Mouse (Mus musculus): ENCODE data around the gene Atf1.

The Atf1 gene

GRCm38 (mm10) chr15:100215092-100215491, 12.5 kb upstream of the Atf1 start:
- no peak for DNase-seq (ENCODE audit: low spot score)

DNA sequence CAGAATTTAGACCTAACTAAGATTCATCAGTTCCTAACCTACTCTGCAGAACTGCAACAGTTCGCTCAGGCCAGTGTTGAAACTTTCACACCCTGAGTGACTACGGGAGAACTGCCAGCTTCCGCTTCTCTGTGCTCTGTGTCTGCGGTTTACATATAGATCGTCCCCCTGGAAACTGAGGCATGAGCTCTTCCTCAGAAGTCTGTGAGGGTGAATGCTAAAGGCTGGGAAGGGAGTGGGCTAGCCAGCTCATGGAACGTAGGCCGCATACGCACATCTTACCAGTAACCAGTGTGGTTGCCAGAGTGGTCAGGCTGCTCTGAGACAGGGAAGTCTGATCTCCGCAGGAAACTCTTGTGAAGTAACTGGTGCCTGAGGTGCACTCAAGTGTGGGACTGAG, 11.4 kb upstream of the Atf1 start:
- peak; percentile 24 for DNase-seq (ENCODE audit: low spot score)

DNA sequence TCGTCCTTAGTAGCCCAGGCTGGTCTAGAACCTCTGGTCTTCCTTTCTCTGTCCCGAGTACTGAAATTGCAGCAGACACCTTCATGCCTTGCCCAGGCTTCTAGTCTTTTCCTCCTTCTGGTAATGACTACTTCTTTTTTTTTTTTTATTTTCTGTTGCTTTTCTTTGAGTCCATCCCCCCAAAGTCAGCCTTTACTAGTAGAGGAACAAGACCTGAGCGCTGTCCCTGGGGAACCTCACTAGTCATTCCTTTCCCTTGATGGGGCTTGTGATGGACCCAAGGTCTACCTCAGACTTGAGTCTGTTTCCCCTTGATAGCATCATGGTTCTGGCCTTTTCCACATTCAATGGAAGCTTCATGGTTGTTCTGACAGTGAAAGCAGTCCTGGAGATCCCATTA, 9.6 kb upstream of the Atf1 start:
- DNase-seq (ENCODE audit: low spot score): no peak

GRCm38 (mm10) chr15:100219396-100219795, 8.2 kb upstream of the Atf1 start:
- DNase-seq (ENCODE audit: low spot score): peak; percentile 31

- peak; percentile 45 for DNase-seq (ENCODE audit: low spot score)
Measured at GRCm38 (mm10) chr15:100220916-100221315, 6.7 kb upstream of the Atf1 start.

DNA sequence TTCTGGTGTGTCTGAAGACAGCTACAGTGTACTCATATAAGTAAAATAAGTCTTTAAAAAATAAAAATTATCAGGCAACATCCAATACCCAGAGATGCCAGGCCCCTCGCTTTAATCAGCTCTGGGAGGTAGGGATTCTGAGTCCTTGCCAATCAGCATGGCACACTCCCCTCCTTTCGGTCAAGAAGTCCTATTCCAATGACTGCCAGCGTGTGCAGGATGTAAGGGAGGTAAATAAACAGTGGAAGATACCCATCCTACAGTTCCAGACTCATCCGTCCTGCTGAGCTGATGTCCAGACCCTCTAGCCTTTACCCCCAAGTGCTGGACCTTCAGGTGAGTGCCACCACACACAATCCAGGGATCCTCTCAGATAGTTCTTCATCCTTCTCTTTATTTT, 2.2 kb upstream of the Atf1 start:
- DNase-seq (ENCODE audit: low spot score): no peak

DNA sequence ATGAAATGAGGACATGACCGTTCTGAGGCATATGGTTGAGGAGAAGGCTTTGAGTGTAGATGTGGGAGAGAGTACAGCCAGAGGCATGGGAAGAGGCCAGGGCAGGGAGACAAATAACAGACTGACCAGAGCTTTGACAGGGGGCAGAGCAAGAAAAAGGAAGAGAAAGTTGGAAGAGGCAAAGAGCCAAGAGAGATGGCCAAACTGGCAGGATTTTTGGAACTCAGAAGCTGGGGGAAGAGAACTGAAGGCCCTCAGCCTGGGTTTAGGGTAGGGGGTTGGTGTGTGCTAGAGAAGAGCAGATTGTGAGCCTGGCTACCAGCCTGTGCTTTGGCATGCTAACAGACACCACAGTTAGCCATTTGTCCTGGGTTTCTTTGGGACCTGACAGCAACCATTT, 1.7 kb upstream of the Atf1 start:
- no peak for DNase-seq (ENCODE audit: low spot score)

DNA sequence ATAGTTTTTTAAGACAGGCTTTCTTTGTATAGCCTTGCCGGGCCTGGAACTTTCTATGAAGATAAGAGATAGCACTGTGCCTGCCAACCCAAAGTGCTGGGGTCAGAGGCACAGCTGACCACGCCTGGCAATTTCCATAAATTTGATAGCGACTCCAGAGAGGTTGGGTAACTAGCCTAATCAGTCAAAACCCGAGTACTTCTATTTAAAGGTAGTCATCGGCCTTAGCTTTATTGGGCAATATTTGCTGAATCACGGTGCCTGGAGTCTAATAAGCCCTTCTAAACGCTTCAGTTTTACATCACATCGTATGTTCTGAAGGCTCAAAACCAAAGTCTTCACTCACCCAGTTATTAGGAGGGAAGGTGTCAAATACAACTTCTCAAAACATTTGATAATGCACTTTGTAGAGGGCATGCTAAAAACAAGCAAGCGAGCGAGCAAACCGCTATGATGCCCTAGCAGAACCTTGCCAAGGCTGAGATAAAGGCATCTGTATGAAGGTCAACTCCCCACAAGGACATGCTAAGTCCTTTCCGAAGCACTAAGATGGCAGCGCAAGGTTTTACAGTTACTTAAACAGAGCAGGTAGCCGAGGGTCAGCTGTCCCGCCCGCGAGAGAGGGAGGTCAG, 472 bp upstream of the Atf1 start:
- DNase-seq (ENCODE audit: low spot score): no peak

DNA sequence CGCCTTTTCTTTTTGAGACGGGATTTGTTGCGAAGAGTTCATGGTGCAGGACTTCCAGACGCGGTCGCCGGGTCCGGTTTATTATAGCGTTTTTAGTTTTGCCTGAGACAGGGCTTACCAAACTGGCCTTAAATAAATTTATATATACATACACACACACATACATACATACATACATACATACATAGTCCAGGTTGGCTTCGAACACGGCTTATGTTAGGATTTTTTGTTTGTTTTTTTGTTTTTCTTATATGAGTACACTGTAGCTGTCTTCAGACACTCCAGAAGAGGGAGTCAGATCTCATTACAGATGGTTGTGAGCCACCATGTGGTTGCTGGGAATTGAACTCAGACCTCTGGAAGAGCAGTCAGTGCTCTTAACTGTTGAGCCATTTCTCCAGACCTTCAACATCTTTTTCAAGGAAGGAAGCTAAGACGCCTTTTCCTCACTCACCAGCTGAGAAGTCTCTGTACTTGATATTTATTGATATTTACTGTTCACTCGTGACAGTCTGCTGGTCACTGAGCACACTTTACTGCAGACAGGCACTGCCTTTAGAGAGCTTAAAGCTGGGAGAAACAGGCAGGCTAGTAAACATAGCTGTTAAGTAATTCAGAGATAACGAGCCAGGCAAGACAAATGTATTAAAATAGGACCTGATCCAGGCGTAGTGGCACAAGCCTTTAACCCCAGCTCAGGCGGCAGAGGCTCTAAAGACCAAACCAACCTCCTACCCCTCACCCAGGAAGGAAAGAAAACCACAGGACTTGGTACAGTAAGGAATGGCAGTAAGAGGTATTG, 1.1 kb downstream of the Atf1 start:
- no peak for DNase-seq (ENCODE audit: low spot score)

DNA sequence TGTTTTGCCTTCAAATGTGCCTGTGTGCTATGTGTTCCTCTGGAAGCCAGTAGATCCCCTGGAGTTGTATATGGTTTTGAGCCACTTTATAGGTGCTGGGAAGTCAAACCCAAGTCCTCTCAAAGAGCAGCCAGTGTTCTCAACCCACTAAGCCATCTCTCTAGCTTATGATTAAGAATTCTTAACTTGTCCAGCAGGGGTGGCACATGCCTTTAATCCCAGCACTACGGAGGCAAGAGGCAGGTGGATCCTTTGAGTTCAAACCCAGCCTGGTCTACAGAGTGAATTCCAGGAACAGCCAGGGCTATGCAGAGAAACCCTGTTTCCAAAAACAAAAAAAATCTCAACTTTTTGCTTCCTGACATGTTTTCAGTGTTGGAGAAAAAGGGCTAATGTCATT, 3.0 kb downstream of the Atf1 start:
- no peak for DNase-seq (ENCODE audit: low spot score)

DNA sequence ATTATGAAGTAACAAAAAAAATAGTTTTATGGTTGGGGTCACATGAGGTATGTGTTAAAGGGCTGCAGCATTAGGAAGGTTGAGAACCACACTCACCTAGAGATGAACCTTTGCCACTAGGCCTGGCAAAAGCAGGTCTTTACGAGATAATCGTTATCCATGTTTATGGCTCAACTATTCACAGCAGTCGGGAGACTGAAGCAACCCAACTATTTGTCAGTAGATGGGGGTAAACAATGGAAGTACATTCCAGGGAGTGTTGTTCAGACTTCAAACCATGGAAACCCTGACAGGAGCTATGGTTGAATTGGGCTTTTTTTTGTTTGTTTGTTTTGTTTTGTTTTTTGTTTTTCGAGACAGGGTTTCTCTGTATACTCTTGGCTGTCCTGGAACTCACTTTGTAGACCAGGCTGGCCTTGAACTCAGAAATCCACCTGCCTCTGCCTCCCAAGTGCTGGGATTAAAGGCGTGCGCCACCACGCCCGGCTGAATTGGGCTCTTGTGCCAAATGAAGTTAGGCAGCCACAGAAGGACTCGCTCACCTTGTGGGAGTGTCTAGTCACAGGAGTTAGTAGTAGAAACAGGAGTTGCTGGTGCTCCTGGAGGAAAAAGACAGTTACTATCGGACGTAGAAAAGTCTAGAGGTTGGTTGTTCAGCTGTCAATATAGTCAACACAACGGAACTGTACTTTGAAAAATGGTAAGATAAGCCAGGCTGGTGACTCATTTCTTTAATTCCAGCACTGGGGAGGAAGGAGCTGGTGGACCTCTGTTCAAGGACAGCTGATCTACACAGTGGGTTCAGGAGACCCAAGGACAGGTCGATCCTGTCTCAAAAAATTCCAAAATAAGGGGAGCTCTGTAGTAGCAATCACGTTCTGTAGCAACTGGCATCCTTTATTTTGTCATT, 4.3 kb downstream of the Atf1 start:
- no peak for DNase-seq (ENCODE audit: low spot score)

GRCm38 (mm10) chr15:100235208-100235965, 7.8 kb downstream of the Atf1 start:
- no peak for DNase-seq (ENCODE audit: low spot score)

DNA sequence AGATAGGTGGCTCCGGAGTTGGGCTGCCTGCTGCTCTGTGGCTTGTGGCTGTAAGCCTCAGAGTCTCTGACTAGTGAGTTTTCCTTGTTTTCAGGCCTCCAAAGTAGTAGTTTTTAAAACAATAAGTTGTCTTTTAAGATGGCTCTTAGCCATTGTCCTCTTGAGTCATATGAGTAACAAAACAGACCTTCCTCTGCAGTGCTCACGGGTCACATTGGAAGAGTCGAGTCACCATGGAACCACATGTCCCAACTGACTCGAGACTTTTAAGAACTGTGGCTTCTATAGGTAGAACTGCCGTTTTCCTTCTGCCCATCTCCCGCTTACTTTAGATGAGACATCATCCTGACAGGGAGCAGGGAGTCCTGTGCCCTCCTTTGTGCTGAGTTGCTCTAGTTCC, 9.3 kb downstream of the Atf1 start:
- no peak for DNase-seq (ENCODE audit: low spot score)

GRCm38 (mm10) chr15:100241780-100242179, 14.2 kb downstream of the Atf1 start:
- no peak for DNase-seq (ENCODE audit: low spot score)

- DNase-seq (ENCODE audit: low spot score): no peak
Measured at GRCm38 (mm10) chr15:100245951-100246350, 18.3 kb downstream of the Atf1 start.

DNA sequence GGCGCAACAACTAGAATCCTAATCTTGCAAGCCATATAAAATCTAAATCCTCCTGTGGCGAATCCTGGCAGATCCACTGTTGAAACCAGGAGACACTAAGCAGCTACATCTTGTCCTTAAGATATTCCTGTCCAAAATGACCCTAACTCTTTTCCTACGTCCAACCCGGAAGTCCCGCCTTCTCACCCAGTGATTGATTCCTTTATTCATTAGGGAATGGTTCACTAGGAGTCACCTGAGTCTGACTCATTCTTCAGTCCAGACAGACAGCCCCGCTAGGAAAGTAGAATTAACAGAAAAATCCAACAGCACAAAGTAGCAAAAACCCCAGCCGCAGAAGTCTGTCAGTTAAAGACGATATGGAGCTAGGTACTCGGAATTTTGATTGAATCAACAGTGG, 19.7 kb downstream of the Atf1 start:
- DNase-seq (ENCODE audit: low spot score): no peak

DNA sequence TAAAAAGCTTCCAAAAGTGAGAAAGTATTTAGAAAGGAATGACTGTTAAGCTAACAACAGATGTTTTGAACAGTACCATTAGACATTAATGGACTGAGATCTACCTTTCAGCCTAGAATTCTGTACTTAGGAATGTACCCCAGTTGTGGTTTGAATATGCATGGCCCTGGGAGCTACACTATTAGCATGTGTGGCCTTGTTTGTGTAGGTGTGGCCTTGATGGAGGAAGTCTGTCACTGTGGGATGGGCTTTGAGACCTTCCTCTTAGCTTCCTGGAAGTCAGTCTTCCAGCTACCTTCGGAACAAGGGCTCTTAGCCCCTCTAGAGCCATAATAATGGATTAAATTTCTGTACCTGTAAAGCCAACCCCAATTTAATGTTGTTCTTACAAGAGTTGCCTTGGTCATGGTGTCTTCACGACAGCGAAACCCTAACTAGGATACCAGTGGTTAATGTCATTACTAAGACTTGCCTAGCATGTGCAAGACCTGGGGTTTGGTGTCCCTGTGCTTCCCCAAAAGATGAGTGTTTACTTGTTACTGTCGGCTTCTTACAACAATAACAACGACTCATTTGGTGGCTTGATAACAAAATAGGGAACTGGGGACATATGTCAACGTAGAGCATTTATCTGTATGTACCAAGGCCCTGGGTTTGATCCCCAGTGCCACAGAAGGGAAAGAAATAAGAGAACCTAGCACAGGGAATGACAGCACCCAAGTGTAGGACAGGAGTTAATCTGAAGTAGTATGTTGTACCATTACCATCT, 21.2 kb downstream of the Atf1 start:
- no peak for DNase-seq (ENCODE audit: low spot score)

DNA sequence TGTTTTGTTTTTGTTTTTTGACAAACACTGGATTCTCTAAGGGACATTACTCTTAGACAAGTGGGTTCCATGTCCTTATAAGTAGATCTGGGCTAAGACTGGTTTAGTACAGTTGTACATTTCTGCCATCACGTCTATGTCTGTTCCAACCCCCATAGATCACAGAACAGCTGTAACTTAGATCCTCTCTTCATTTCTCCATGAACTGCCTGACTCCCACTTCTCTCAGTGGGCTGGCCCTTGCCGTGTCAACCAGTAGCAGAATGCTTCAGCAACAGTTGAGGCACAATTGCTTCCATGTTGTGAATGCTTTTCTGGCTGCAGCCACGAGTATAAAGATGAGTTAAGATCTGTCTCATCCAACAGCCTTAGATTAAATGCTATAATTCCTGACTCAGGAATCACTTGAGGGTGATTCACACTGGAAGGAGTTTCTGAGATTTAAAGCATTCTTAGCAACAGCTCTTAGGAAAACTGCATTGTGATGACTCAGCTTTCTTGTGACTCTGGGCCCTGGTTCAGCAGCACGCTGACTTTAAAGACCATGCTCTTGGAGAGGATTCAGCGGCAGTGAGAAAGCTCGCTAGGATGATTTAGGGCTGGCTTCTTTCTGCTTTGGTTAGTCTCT, 23.6 kb downstream of the Atf1 start:
- DNase-seq (ENCODE audit: low spot score): no peak

DNA sequence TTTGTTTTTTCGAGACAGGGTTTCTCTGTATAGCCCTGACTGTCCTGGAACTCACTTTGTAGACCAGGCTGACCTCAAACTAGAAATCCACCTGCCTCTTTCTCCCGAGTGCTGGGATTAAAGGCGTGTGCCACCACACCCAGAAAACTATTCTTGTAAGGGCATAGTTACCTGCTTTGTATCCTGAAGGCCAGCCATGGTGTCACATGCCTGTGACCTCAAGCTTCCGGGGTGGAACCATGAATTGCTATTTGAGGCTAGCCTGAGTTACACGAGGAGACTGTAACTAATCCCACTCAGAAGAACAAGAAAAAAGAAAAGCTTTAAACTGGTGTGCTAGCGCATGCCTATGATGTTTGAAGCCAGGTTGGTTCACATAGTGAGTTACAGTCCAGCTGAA, 28.8 kb downstream of the Atf1 start:
- no peak for DNase-seq (ENCODE audit: low spot score)

DNA sequence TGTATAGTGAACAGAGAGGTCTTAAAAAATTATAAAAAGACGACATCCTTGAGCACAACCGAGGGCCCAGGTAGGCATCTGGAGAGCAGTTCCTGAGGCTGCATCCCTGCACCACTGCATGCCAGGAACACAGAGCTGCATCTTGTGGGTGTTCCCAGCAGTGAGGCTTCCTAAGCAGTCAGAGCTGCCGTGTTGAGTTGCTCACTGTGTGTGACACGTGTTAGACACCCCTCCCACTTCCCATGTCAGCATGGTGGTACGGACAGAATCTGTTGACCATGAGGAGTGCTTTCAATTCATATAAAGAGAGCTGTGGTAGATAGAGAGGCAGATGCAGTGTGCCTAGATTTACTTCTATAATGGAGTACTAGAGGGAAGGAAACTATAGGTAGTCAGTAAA, 29.7 kb downstream of the Atf1 start:
- DNase-seq (ENCODE audit: low spot score): no peak
